Mouse (Mus musculus): ENCODE data around the gene Fdx1l. TPM values are rescaled to one million over a fixed set of nuclear protein-coding genes. Genes with fewer than 3 reads are reported as not detected.
A peak's percentile ranks its signal among the peaks of the same experiment; 100 is the strongest.

The Fdx1l gene
- polyA plus RNA-seq, 1 experiment from 2014 or later: 29.1 TPM

DNA sequence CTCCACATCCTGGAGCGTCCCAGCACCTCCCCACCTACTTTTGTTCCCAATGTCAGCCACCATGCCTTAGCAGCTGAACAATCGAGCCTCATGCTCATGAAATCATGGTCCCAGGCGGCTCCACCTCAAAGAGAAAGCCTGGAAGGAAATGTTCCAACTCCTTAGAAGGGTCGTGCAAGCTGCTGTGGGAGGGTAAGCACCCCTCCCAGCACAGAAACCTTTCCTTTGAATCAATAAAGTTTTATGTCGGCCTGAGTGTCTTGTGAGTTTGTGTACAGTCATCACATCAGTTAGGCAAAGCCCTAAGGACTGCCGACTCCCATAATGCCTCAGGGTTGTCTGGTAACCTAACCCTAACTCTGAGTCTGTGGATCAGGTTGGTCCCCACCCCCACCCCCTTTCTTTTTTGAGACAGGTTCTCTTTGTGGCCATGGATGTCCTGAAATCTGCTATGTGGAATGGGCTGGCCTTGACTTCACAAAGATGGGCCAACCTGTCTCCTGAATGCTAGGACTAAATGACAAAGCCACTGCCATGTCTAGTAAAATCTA, 44.8 kb downstream of the Fdx1l start:
- Histone ChIP-seq H3K27ac (replicated peaks) (peak overlapping the region; percentile 99), H3K27me3 (peaks cover 22% of the 10 kb centered on the region), H3K4me2 (peak overlapping the region; percentile 100), H3K36me3 (replicated peaks) (peaks cover 11% of the 10 kb centered on the region), H3K4me3 (replicated peaks) (peak overlapping the region; percentile 77), H3K9me3 (replicated peaks) (no peaks in the 10 kb centered on the region), H3K9ac (peak overlapping the region; percentile 86), H3K4me1 (replicated peaks) (peaks cover 79% of the 10 kb centered on the region)
- WGBS (ENCODE audit: insufficient replicate concordance): 38% methylated on average over 6 of the region's 6 CpGs
- ATAC-seq (ENCODE audit: insufficient read depth): no peak

DNA sequence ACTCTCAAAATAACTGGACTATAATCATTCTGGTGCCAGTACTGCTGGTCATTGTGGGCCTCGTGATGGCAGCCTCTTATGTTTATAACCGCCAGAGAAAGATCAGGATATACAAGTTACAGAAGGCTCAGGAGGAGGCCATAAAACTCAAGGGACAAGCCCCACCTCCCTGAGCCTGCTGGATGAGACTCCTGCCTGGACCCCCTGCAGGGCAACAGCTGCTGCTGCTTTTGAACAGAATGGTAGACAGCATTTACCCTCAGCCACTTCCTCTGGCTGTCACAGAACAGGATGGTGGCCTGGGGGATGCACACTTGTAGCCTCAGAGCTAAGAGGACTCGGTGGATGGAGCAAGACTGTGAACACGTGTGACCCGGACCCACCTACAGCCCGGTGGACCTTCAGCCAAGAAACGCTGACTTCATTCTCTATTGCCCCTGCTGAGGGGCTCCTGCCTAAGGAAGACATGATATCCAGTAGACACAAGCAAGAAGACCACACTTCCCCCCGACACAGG, 45.6 kb downstream of the Fdx1l start:
- H3K27me3 ChIP-seq: peaks cover 14% of the 10 kb centered on the region
- H3K9me3 ChIP-seq (replicated peaks): no peaks in the 10 kb centered on the region
- peak overlapping the region; percentile 100; the same call in 1 of the 2 replicates for H3K4me2 ChIP-seq
- peak overlapping the region; percentile 86; the same call in 1 of the 2 replicates for H3K9ac ChIP-seq
- WGBS (ENCODE audit: insufficient replicate concordance): 67% methylated on average over 8 of the region's 8 CpGs
- peak overlapping the region; percentile 99 for H3K27ac ChIP-seq (replicated peaks)
- H3K4me1 ChIP-seq (replicated peaks): peaks cover 71% of the 10 kb centered on the region
- H3K36me3 ChIP-seq (replicated peaks): peaks cover 11% of the 10 kb centered on the region
- H3K4me3 ChIP-seq (replicated peaks): no peak overlapping the region
- ATAC-seq (ENCODE audit: insufficient read depth): no peak

DNA sequence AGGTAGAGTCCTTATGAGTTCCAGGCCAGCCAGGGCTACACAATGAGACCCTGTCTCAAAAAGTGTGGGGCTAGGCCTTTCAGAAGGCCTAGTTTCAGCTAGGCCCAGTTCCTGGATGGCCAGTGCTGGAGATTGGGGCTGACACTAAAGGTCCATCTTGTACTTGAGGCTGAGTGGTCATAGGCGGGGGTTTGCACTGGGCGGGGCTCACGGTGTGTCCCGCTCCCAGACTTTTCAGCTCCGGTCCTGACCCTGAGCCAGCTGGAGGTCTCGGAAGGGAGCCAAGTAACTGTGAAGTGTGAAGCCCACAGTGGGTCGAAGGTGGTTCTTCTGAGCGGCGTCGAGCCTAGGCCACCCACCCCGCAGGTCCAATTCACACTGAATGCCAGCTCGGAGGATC, 46.6 kb downstream of the Fdx1l start:
- Histone ChIP-seq H3K27me3 (peaks cover 4% of the 10 kb centered on the region), H3K4me2 (no peak overlapping the region), H3K9ac (no peak overlapping the region), H3K9me3 (replicated peaks) (no peaks in the 10 kb centered on the region), H3K4me3 (replicated peaks) (no peak overlapping the region), H3K36me3 (replicated peaks) (peaks cover 11% of the 10 kb centered on the region), H3K27ac (replicated peaks) (peak overlapping the region; percentile 99), H3K4me1 (replicated peaks) (peaks cover 61% of the 10 kb centered on the region)
- 88% methylated on average over 12 of the region's 12 CpGs for WGBS (ENCODE audit: insufficient replicate concordance)
- no peak for ATAC-seq (ENCODE audit: insufficient read depth)

DNA sequence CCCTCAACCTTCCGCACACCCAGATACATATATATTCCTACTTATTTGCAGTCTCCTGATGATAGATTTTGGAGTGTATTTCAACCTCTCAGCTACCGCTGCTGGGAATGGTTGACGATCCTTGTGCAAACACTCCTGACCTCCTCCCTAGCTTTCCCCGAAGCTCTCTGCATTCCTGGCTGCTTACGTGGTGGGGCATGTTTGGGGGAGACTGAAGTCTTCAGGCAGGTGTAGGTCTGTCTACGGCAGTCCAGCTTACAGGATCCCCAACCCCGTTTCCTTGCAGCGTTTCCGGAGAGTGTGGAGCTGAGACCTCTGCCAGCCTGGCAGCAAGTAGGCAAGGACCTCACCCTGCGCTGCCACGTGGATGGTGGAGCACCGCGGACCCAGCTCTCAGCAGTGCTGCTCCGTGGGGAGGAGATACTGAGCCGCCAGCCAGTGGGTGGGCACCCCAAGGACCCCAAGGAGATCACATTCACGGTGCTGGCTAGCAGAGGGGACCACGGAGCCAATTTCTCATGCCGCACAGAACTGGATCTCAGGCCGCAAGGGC, 48.1 kb downstream of the Fdx1l start:
- WGBS (ENCODE audit: insufficient replicate concordance): 80% methylated on average over 19 of the region's 19 CpGs
- Histone ChIP-seq H3K4me2 (no peak overlapping the region), H3K9ac (no peak overlapping the region), H3K4me1 (replicated peaks) (peaks cover 47% of the 10 kb centered on the region), H3K27ac (replicated peaks) (no peak overlapping the region), H3K27me3 (0 out of 2 replicates have a peak, but pooled peaks cover 4% of the 10 kb centered on the region), H3K9me3 (replicated peaks) (no peaks in the 10 kb centered on the region), H3K4me3 (replicated peaks) (no peak overlapping the region), H3K36me3 (replicated peaks) (peaks cover 11% of the 10 kb centered on the region)
- no peak for ATAC-seq (ENCODE audit: insufficient read depth)

DNA sequence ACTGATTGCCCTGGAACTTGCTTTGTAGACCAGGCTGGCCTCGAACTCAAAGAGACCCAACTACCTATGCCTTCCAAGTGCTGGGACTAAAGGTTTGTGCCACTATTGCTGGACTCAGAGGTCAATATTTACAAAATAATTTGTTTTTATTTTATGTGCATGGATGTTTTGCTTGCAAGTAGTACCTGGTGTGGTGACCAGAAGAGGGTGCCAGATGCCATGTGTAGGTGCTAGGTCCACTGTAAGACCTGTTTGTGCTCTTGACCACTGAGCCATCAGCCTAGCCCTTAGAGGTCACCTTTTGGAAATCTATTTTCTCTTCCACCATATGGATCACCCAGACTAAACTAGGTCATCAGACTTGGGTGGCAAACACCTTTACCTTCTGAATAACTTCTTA, 50.7 kb downstream of the Fdx1l start:
- H3K4me2 ChIP-seq: no peak overlapping the region
- H3K4me1 ChIP-seq (replicated peaks): peaks cover 30% of the 10 kb centered on the region
- H3K9me3 ChIP-seq (replicated peaks): no peaks in the 10 kb centered on the region
- WGBS (ENCODE audit: insufficient replicate concordance): 68% methylated on average over 1 of the region's 1 CpGs
- no peak overlapping the region for H3K27ac ChIP-seq (replicated peaks)
- peaks cover 18% of the 10 kb centered on the region for H3K27me3 ChIP-seq
- ATAC-seq (ENCODE audit: insufficient read depth): no peak
- H3K9ac ChIP-seq: no peak overlapping the region
- peaks cover 11% of the 10 kb centered on the region for H3K36me3 ChIP-seq (replicated peaks)
- no peak overlapping the region for H3K4me3 ChIP-seq (replicated peaks)

DNA sequence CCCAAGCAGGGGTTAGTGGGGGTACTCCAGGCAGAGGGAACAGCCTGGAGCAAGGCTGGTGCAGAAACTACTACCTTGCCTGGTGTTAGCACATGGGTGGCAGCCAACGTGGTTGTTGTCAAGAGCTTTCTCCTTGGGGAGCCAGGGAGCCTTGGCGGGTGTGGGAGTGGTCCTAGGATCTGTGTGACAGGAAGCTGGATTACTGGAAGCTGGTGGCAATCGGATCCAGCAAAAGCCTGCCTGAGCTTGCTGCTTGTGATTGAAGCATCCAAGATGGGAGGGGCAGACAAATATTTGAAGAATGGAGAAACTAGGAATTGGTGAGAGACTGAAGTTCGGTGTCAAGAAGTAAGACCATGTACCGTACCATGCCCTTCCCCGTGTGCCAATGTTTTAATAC, 51.1 kb downstream of the Fdx1l start:
- Histone ChIP-seq H3K36me3 (replicated peaks) (peaks cover 10% of the 10 kb centered on the region; the same call in 1 of the 2 replicates), H3K9ac (no peak overlapping the region), H3K27me3 (peaks cover 22% of the 10 kb centered on the region), H3K4me3 (replicated peaks) (no peak overlapping the region), H3K4me2 (no peak overlapping the region), H3K27ac (replicated peaks) (no peak overlapping the region), H3K9me3 (replicated peaks) (no peaks in the 10 kb centered on the region), H3K4me1 (replicated peaks) (peaks cover 29% of the 10 kb centered on the region)
- WGBS (ENCODE audit: insufficient replicate concordance): 71% methylated on average over 6 of the region's 6 CpGs
- ATAC-seq (ENCODE audit: insufficient read depth): no peak

DNA sequence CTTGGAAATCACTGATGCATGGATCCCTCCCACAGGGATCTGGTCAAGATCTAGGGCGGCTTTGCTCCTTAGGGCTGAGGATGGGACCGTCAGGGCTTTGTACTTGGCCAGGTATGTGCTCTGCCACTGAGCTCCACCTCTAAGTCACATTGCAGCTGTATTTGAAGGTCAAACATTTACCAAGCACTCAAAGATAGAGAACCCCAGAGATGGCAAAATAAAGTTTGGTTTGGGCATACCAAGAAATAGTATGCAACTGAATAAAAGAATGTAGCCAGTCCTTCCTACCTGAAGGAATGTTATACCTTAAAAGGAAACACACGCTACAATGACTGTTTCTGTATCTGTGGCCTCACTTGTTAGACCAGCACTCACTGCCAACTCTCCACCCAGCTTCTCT, 52.1 kb downstream of the Fdx1l start:
- Histone ChIP-seq H3K27me3 (peaks cover 32% of the 10 kb centered on the region), H3K36me3 (replicated peaks) (0 out of 2 replicates have a peak, but pooled peaks cover 3% of the 10 kb centered on the region), H3K9ac (no peak overlapping the region), H3K4me1 (replicated peaks) (peaks cover 29% of the 10 kb centered on the region), H3K4me3 (replicated peaks) (no peak overlapping the region), H3K27ac (replicated peaks) (no peak overlapping the region), H3K4me2 (no peak overlapping the region), H3K9me3 (replicated peaks) (no peaks in the 10 kb centered on the region)
- ATAC-seq (ENCODE audit: insufficient read depth): no peak
- WGBS (ENCODE audit: insufficient replicate concordance): 76% methylated on average over 3 of the region's 3 CpGs

DNA sequence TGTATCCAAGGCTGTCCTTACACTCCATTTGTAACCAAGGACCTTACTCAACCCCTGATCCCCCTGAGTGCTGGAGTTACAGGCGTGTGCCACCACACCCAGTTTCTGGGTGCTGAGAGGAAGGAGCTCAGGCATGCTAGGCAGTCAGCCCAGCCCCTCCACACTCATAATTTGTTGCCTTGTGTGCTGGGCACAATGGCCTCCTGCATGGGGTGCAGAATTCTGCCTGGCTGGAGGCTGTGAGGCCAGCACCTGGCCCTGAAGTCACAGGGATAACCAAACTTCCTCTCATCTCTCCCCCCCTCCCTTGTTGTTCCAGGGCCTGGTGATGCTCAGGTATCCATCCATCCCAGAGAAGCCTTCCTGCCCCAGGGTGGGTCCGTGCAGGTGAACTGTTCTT, 54.8 kb downstream of the Fdx1l start:
- H3K9ac ChIP-seq: no peak overlapping the region
- no peaks in the 10 kb centered on the region for H3K9me3 ChIP-seq (replicated peaks)
- no peak overlapping the region for H3K27ac ChIP-seq (replicated peaks)
- no peak for ATAC-seq (ENCODE audit: insufficient read depth)
- H3K4me3 ChIP-seq (replicated peaks): no peak overlapping the region
- peaks cover 42% of the 10 kb centered on the region for H3K4me1 ChIP-seq (replicated peaks)
- H3K27me3 ChIP-seq: peaks cover 59% of the 10 kb centered on the region
- no peaks in the 10 kb centered on the region for H3K36me3 ChIP-seq (replicated peaks)
- no peak overlapping the region for H3K4me2 ChIP-seq
- WGBS (ENCODE audit: insufficient replicate concordance): 47% methylated on average over 2 of the region's 2 CpGs

MicroRNAs within 50 kb of the gene (microRNA counts, 519-probe panel; counts per million panel counts)
- microRNA mmu-miR-1900: 3,615 counts per million, percentile 73 among the panel's probes with 10 or more counts

Small RNA genes lying within 50 kb of the gene (microRNA-seq; reads per million reads assigned to microRNA genes)
- gene Mir1900 (not detected), gene Mir7082 (not detected)

Other genes with a start within 250 kb of the Fdx1l start
- gene A230050P20Rik, start 205.0 kb downstream of the Fdx1l start, polyA plus RNA-seq (2015; fragmentation: Nextera tagmentation; extraction: Ambion mirVana): 5.0 and 7.0 TPM in 2 replicates
- gene Angptl6, start 193.9 kb downstream of the Fdx1l start, polyA plus RNA-seq (2015; fragmentation: Nextera tagmentation; extraction: Ambion mirVana): 9.1 and 10.6 TPM in 2 replicates
- 55.0 and 61.3 TPM in 2 replicates for gene Ppan, start 185.4 kb downstream of the Fdx1l start, polyA plus RNA-seq (2015; fragmentation: Nextera tagmentation; extraction: Ambion mirVana)
- gene Eif3g, start 175.0 kb downstream of the Fdx1l start, polyA plus RNA-seq (2015; fragmentation: Nextera tagmentation; extraction: Ambion mirVana): 178 and 180 TPM in 2 replicates
- gene Dnmt1, start 113.7 kb downstream of the Fdx1l start, polyA plus RNA-seq (2015; fragmentation: Nextera tagmentation; extraction: Ambion mirVana): 54.5 and 59.1 TPM in 2 replicates
- gene S1pr2, start 96.8 kb downstream of the Fdx1l start, polyA plus RNA-seq (2015; fragmentation: Nextera tagmentation; extraction: Ambion mirVana): 4.2 and 4.8 TPM in 2 replicates
- gene Mrpl4, start 70.9 kb downstream of the Fdx1l start, polyA plus RNA-seq (2015; fragmentation: Nextera tagmentation; extraction: Ambion mirVana): 62.1 and 66.9 TPM in 2 replicates
- 10.2 and 11.3 TPM in 2 replicates for gene Icam1, start 57.6 kb downstream of the Fdx1l start, polyA plus RNA-seq (2015; fragmentation: Nextera tagmentation; extraction: Ambion mirVana)
- gene Icam4, start 44.2 kb downstream of the Fdx1l start, polyA plus RNA-seq (2015; fragmentation: Nextera tagmentation; extraction: Ambion mirVana): 195 and 201 TPM in 2 replicates
- gene Icam5, start 41.5 kb downstream of the Fdx1l start, polyA plus RNA-seq (2015; fragmentation: Nextera tagmentation; extraction: Ambion mirVana): 0.25 and 0.43 TPM in 2 replicates
- 0.63 TPM in 1 of 2 replicates, not detected in the other for gene Zglp1, start 6.5 kb downstream of the Fdx1l start, polyA plus RNA-seq (2015; fragmentation: Nextera tagmentation; extraction: Ambion mirVana)
- 0.18 and 0.50 TPM in 2 replicates for gene Gm49373, start 518 bp downstream of the Fdx1l start, polyA plus RNA-seq (2015; fragmentation: Nextera tagmentation; extraction: Ambion mirVana)
- 1.9 and 2.4 TPM in 2 replicates for gene Gm38431, start 18.4 kb upstream of the Fdx1l start, polyA plus RNA-seq (2015; fragmentation: Nextera tagmentation; extraction: Ambion mirVana)
- gene Raver1, start 18.4 kb upstream of the Fdx1l start, polyA plus RNA-seq (2015; fragmentation: Nextera tagmentation; extraction: Ambion mirVana): 21.7 and 23.4 TPM in 2 replicates
- gene Tyk2, start 57.6 kb upstream of the Fdx1l start, polyA plus RNA-seq (2015; fragmentation: Nextera tagmentation; extraction: Ambion mirVana): 7.4 and 8.8 TPM in 2 replicates
- gene Cdc37, start 76.4 kb upstream of the Fdx1l start, polyA plus RNA-seq (2015; fragmentation: Nextera tagmentation; extraction: Ambion mirVana): 115 and 122 TPM in 2 replicates
- gene Pde4a, start 92.1 kb upstream of the Fdx1l start, polyA plus RNA-seq (2015; fragmentation: Nextera tagmentation; extraction: Ambion mirVana): 1.7 and 1.8 TPM in 2 replicates
- gene Keap1, start 165.7 kb upstream of the Fdx1l start, polyA plus RNA-seq (2015; fragmentation: Nextera tagmentation; extraction: Ambion mirVana): 27.9 and 30.5 TPM in 2 replicates
- 0.06 and 0.07 TPM in 2 replicates for gene S1pr5, start 174.8 kb upstream of the Fdx1l start, polyA plus RNA-seq (2015; fragmentation: Nextera tagmentation; extraction: Ambion mirVana)
- gene Atg4d, start 191.7 kb upstream of the Fdx1l start, polyA plus RNA-seq (2015; fragmentation: Nextera tagmentation; extraction: Ambion mirVana): 97.2 and 118 TPM in 2 replicates
- 6.0 and 6.7 TPM in 2 replicates for gene Kri1, start 214.4 kb upstream of the Fdx1l start, polyA plus RNA-seq (2015; fragmentation: Nextera tagmentation; extraction: Ambion mirVana)
- gene Cdkn2d, start 217.8 kb upstream of the Fdx1l start, polyA plus RNA-seq (2015; fragmentation: Nextera tagmentation; extraction: Ambion mirVana): 129 and 144 TPM in 2 replicates
- 0.28 and 0.68 TPM in 2 replicates for gene Ap1m2, start 238.7 kb upstream of the Fdx1l start, polyA plus RNA-seq (2015; fragmentation: Nextera tagmentation; extraction: Ambion mirVana)
- 16.7 and 17.6 TPM in 2 replicates for gene Slc44a2, start 247.1 kb upstream of the Fdx1l start, polyA plus RNA-seq (2015; fragmentation: Nextera tagmentation; extraction: Ambion mirVana)